Mouse (Mus musculus): Measurements from ENCODE around the gene Spaca7.

GRCm38 (mm10) chr8:12646536-12646935 lies 73.7 kb downstream of the Spaca7 start:
- TF ChIP-seq POLR2A (IDR thresholded peaks at IDR 0.05; ENCODE audit: insufficient read depth, low read depth, low read length) (no peak), CTCF (IDR thresholded peaks at IDR 0.05; ENCODE audit: insufficient read depth, low read depth, low read length) (no peak)

Data from olfactory bulb, adult 2 months (tissue).